Mouse (Mus musculus) cerebellum, postnatal 25 days (tissue): ENCODE results near the gene Vwa2.

ENCODE experiments used
- DNase-seq, 2 experiments: peaks; one replicate each; pipeline ENCODE4 v3.0.0; 2021; ENCODE audit warnings: mixed read lengths in 2 of 2

The Vwa2 gene

GRCm38 (mm10) chr19:56908472-56909270, 34.6 kb downstream of the Vwa2 start:
- DNase-seq: peak in 1 of 2 experiments; percentile 55

GRCm38 (mm10) chr19:56910561-56910960, 36.5 kb downstream of the Vwa2 start:
- DNase-seq: no peak

- no peak for DNase-seq
Observed at GRCm38 (mm10) chr19:56913761-56914160, 39.7 kb downstream of the Vwa2 start.

- no peak for DNase-seq
Observed at GRCm38 (mm10) chr19:56914658-56915057, 40.6 kb downstream of the Vwa2 start.

GRCm38 (mm10) chr19:56915084-56915483, 41.0 kb downstream of the Vwa2 start:
- no peak for DNase-seq

GRCm38 (mm10) chr19:56919628-56920027, 45.6 kb downstream of the Vwa2 start:
- peak; percentile 92 to 95 for DNase-seq

- no peak for DNase-seq
Observed at GRCm38 (mm10) chr19:56920232-56920631, 46.2 kb downstream of the Vwa2 start.

GRCm38 (mm10) chr19:56921744-56922143, 47.7 kb downstream of the Vwa2 start:
- no peak for DNase-seq

GRCm38 (mm10) chr19:56929392-56929791, 55.3 kb downstream of the Vwa2 start:
- DNase-seq: no peak

GRCm38 (mm10) chr19:56930029-56930428, 56.0 kb downstream of the Vwa2 start:
- peak in 1 of 2 experiments; percentile 57 for DNase-seq

GRCm38 (mm10) chr19:56933800-56934199, 59.8 kb downstream of the Vwa2 start:
- DNase-seq: no peak

GRCm38 (mm10) chr19:56935111-56935510, 61.1 kb downstream of the Vwa2 start:
- no peak for DNase-seq

- peak; percentile 55 to 71 for DNase-seq
Observed at GRCm38 (mm10) chr19:56935777-56936176, 61.7 kb downstream of the Vwa2 start.

- DNase-seq: peak; percentile 68 to 74
Observed at GRCm38 (mm10) chr19:56936253-56936652, 62.2 kb downstream of the Vwa2 start.

- DNase-seq: no peak
Observed at GRCm38 (mm10) chr19:56937911-56938310, 63.9 kb downstream of the Vwa2 start.

GRCm38 (mm10) chr19:56939826-56940225, 65.8 kb downstream of the Vwa2 start:
- peak; percentile 52 to 69 for DNase-seq

- DNase-seq: peak; percentile 74 to 78
Observed at GRCm38 (mm10) chr19:56940507-56940906, 66.5 kb downstream of the Vwa2 start.

GRCm38 (mm10) chr19:56942216-56942615, 68.2 kb downstream of the Vwa2 start:
- DNase-seq: no peak

GRCm38 (mm10) chr19:56944211-56944610, 70.2 kb downstream of the Vwa2 start:
- no peak for DNase-seq

- peak in 1 of 2 experiments; percentile 55 for DNase-seq
Observed at GRCm38 (mm10) chr19:56944826-56945225, 70.8 kb downstream of the Vwa2 start.

GRCm38 (mm10) chr19:56945621-56946020, 71.6 kb downstream of the Vwa2 start:
- peak in 1 of 2 experiments; percentile 39 for DNase-seq

- DNase-seq: peak in 1 of 2 experiments; percentile 57
Observed at GRCm38 (mm10) chr19:56946277-56946676, 72.2 kb downstream of the Vwa2 start.

- peak in 1 of 2 experiments; percentile 50 for DNase-seq
Observed at GRCm38 (mm10) chr19:56946727-56947126, 72.7 kb downstream of the Vwa2 start.

GRCm38 (mm10) chr19:56947971-56948610, 74.0 kb downstream of the Vwa2 start:
- DNase-seq: peak; percentile 78 to 79
